ENCODE assay signal across 23 mouse cellular contexts in genomic region chr4:123652130-123652529, GRCm38 (mm10). TPM values are rescaled to one million over a fixed set of nuclear protein-coding genes. Genes with fewer than 3 reads are reported as not detected.
DNase-seq lines count a peak whose midpoint lies in the region; ATAC-seq and TF ChIP-seq lines count a peak whose summit lies in the region.
"Had no signal": no experiment of that assay in that cellular context is flagged by ENCODE, and none has a peak within 500 bp of the region (broad histone marks: within the 10 kb centered on the region; RNA-seq: fewer than 3 reads in every experiment).

No protein-coding gene starts in this region.

- H3K27ac ChIP-seq in heart, embryonic 12.5 days (ENCODE audit: poor library complexity, severe bottlenecking): 0 out of 2 replicates have a peak overlapping the region, but pooled peaks have one; percentile 5
- no peak overlapping the region for H3K27ac ChIP-seq in liver, adult 2 months (replicated peaks; ENCODE audit: insufficient read depth, low read depth, low read length)
- H3K27ac ChIP-seq in liver, embryonic 11.5 days (ENCODE audit: low read depth, low read length): no peak overlapping the region
- H3K27ac ChIP-seq: forebrain, embryonic 10.5 days; limb, embryonic 12.5 days; liver, embryonic 15.5 days; neural tube, embryonic 13.5 days had no signal

- H3K9ac ChIP-seq in heart, embryonic 12.5 days: no peak overlapping the region
- H3K9ac ChIP-seq in liver, adult 2 months (ENCODE audit: low read depth, low read length): no peak overlapping the region
- H3K9ac ChIP-seq in liver, embryonic 11.5 days (ENCODE audit: low read depth, low read length): no peak overlapping the region
- H3K9ac ChIP-seq: limb, embryonic 12.5 days; liver, embryonic 15.5 days; neural tube, embryonic 13.5 days had no signal

- ATAC-seq in heart, embryonic 12.5 days (ENCODE audit: insufficient number of reproducible peaks, low FRiP score): no peak
- ATAC-seq in liver, embryonic 11.5 days (replicated peaks; ENCODE audit: low FRiP score): no peak
- ATAC-seq in activated CD4-positive, CD25-positive, alpha-beta regulatory T cell, adult 4 months: no peak
- ATAC-seq: hindbrain, embryonic 16.5 days; Patski had no signal

- WGBS in heart, embryonic 12.5 days: 38% methylated on average over 3 of the region's 3 CpGs
- WGBS in liver, adult 2 months: 15% methylated on average over 3 of the region's 3 CpGs
- 77% methylated on average over 3 of the region's 3 CpGs for WGBS in liver, embryonic 11.5 days

- no peak overlapping the region for H3K4me2 ChIP-seq in heart, embryonic 12.5 days
- no peak overlapping the region for H3K4me2 ChIP-seq in liver, embryonic 11.5 days
- H3K4me2 ChIP-seq: limb, embryonic 12.5 days; liver, embryonic 15.5 days; neural tube, embryonic 13.5 days had no signal

- H3K27me3 ChIP-seq in heart, embryonic 12.5 days (replicated peaks): no peaks in the 10 kb centered on the region
- no peaks in the 10 kb centered on the region for H3K27me3 ChIP-seq in liver, adult 2 months (ENCODE audit: control insufficient read depth, insufficient read depth, low read length)
- H3K27me3 ChIP-seq in liver, embryonic 11.5 days (replicated peaks; ENCODE audit: control insufficient read depth, insufficient read depth, low read length): no peaks in the 10 kb centered on the region
- H3K27me3 ChIP-seq: limb, embryonic 12.5 days; liver, embryonic 15.5 days; neural tube, embryonic 13.5 days; Patski had no signal

- H3K36me3 ChIP-seq in heart, embryonic 12.5 days: peaks cover 3% of the 10 kb centered on the region; the same call in 1 of the 2 replicates
- no peaks in the 10 kb centered on the region; the same call in 1 of the 2 replicates for H3K36me3 ChIP-seq in liver, adult 2 months (ENCODE audit: control insufficient read depth, insufficient read depth, low read length)
- no peaks in the 10 kb centered on the region for H3K36me3 ChIP-seq in liver, embryonic 11.5 days (ENCODE audit: control insufficient read depth, insufficient read depth, low read length)
- H3K36me3 ChIP-seq: liver, embryonic 15.5 days had no signal

- DNase-seq in heart, postnatal 10 days: no peak
- peak; percentile 78 for DNase-seq in liver, adult 2 months (ENCODE audit: extremely low read depth, low read depth, low spot score)
- DNase-seq in liver, embryonic 11.5 days (ENCODE audit: low spot score): no peak
- peak; percentile 22 for DNase-seq in urinary bladder, postnatal 14 days (ENCODE audit: low spot score)
- no peak for DNase-seq in urinary bladder, adult 2 months (ENCODE audit: low spot score)
- DNase-seq: adrenal gland, postnatal 25 days; B cell, adult 2 months; cerebellum, adult 2 months; cerebellum, postnatal 36 days; heart, postnatal 4 days; kidney, adult 11 months; kidney, postnatal 4 days; midbrain, embryonic 14.5 days; thymus, postnatal 36 days had no signal

- TF ChIP-seq CTCF in liver, adult 2 months (IDR thresholded peaks at IDR 0.05; ENCODE audit: low read depth, low read length): no peak

- intact Hi-C loops in heart, postnatal 10 days (cut with DNase I): no loop called here

- TF ChIP-seq POLR2A in liver, adult 2 months (IDR thresholded peaks at IDR 0.05; ENCODE audit: extremely low read depth, insufficient read depth, low read length): no peak

- H3K4me3 ChIP-seq in heart, embryonic 12.5 days: no peak overlapping the region
- no peak overlapping the region for H3K4me3 ChIP-seq in liver, adult 2 months (ENCODE audit: insufficient read depth, low read depth, low read length)
- no peak overlapping the region for H3K4me3 ChIP-seq in liver, embryonic 11.5 days (ENCODE audit: low read depth, low read length)
- H3K4me3 ChIP-seq: forebrain, embryonic 10.5 days; limb, embryonic 12.5 days; liver, embryonic 15.5 days; megakaryocyte, embryonic 14.5 days; neural tube, embryonic 13.5 days had no signal

- peaks cover 28% of the 10 kb centered on the region for H3K79me2 ChIP-seq in liver, adult 2 months (ENCODE audit: control insufficient read depth, insufficient read depth, low read length)

- H3K9me3 ChIP-seq in heart, embryonic 12.5 days (replicated peaks): no peaks in the 10 kb centered on the region
- H3K9me3 ChIP-seq in liver, embryonic 11.5 days (ENCODE audit: control insufficient read depth, low read length): no peaks in the 10 kb centered on the region
- H3K9me3 ChIP-seq: forebrain, embryonic 10.5 days; limb, embryonic 12.5 days; liver, embryonic 15.5 days; megakaryocyte, embryonic 14.5 days; neural tube, embryonic 13.5 days had no signal

- peaks cover 19% of the 10 kb centered on the region for H3K4me1 ChIP-seq in heart, embryonic 12.5 days (replicated peaks)
- H3K4me1 ChIP-seq in liver, adult 2 months (ENCODE audit: control insufficient read depth, insufficient read depth, low read length): peaks cover 12% of the 10 kb centered on the region
- H3K4me1 ChIP-seq in liver, embryonic 11.5 days (replicated peaks; ENCODE audit: control insufficient read depth, insufficient read depth, low read length): peaks cover 14% of the 10 kb centered on the region; the same call in 1 of the 2 replicates
- H3K4me1 ChIP-seq: forebrain, embryonic 10.5 days; limb, embryonic 12.5 days; neural tube, embryonic 13.5 days had no signal

RNA-seq across cellular contexts. Expression of gene Macf1, which starts 32.0 kb away (rescaled TPM):
- 69.9 and 79.4 TPM in 2 replicates for polyA plus RNA-seq in heart, embryonic 12.5 days (2016; fragmentation: Nextera tagmentation; extraction: Ambion mirVana)
- total RNA-seq in heart, postnatal 10 days (2021): 100 to 1,000 TPM; 316 to 364 TPM
- total RNA-seq in liver, adult 2 months (2014; rRNA removed): 66.4 and 70.7 TPM in 2 replicates
- polyA plus RNA-seq in liver, adult 2 months (2012; rRNA removed): 14.0 and 16.6 TPM in 2 replicates
- polyA plus RNA-seq in liver, embryonic 11.5 days (2014; fragmentation: Nextera tagmentation; extraction: Ambion mirVana): 35.3 and 36.5 TPM in 2 replicates
- polyA plus RNA-seq in urinary bladder, adult 2 months (2012; rRNA removed): 94.0 and 119 TPM in 2 replicates
- polyA plus RNA-seq in activated CD4-positive, CD25-positive, alpha-beta regulatory T cell, adult 4 months (2017; shearing (Covaris generic)): 100 to 1,000 TPM; 141 to 142 TPM

Comparison
In these comparisons a context has a peak if more than half of its experiments do, and no peak if none do; other contexts are left out.
1. DNase-seq: peak in liver, adult 2 months (single experiment) and urinary bladder, postnatal 14 days (single experiment); none in heart, postnatal 10 days (0 of 2), liver, embryonic 11.5 days (single experiment) and urinary bladder, adult 2 months (single experiment).